Mouse (Mus musculus) T-cell, adult 2 months (primary cell): ENCODE results near the gene Rhebl1.
A peak's percentile ranks its signal among the peaks of the same experiment; 100 is the strongest.

ENCODE experiments used
- DNase-seq: peaks from one replicate; pipeline ENCODE4 v3.0.0; 2022; ENCODE audit warnings: low spot score

Rhebl1 gene

GRCm38 (mm10) chr15:98850668-98851067 is 43.7 kb downstream of the Rhebl1 start:
- DNase-seq = no peak

- no peak for DNase-seq
Measured at GRCm38 (mm10) chr15:98849956-98850600, 44.3 kb downstream of the Rhebl1 start.

GRCm38 (mm10) chr15:98849165-98849564 is 45.2 kb downstream of the Rhebl1 start:
- no peak for DNase-seq

GRCm38 (mm10) chr15:98846140-98846539 is 48.2 kb downstream of the Rhebl1 start:
- DNase-seq = no peak

- no peak for DNase-seq
Measured at GRCm38 (mm10) chr15:98845149-98845548, 49.2 kb downstream of the Rhebl1 start.

- DNase-seq = no peak
Measured at GRCm38 (mm10) chr15:98843595-98844223, 50.6 kb downstream of the Rhebl1 start.

- no peak for DNase-seq
Measured at GRCm38 (mm10) chr15:98839671-98840585, 54.4 kb downstream of the Rhebl1 start.

- DNase-seq = no peak
Measured at GRCm38 (mm10) chr15:98839161-98839560, 55.2 kb downstream of the Rhebl1 start.

GRCm38 (mm10) chr15:98837743-98838103 is 56.6 kb downstream of the Rhebl1 start:
- no peak for DNase-seq

GRCm38 (mm10) chr15:98837006-98837742 is 57.2 kb downstream of the Rhebl1 start:
- DNase-seq = no peak

- DNase-seq = no peak
Measured at GRCm38 (mm10) chr15:98835291-98835690, 59.0 kb downstream of the Rhebl1 start.

GRCm38 (mm10) chr15:98834059-98834458 is 60.3 kb downstream of the Rhebl1 start:
- no peak for DNase-seq

GRCm38 (mm10) chr15:98833281-98833680 is 61.1 kb downstream of the Rhebl1 start:
- DNase-seq = no peak

- peak; percentile 69 for DNase-seq
Measured at GRCm38 (mm10) chr15:98832161-98833058, 61.9 kb downstream of the Rhebl1 start.

GRCm38 (mm10) chr15:98831684-98832035 is 62.7 kb downstream of the Rhebl1 start:
- no peak for DNase-seq

GRCm38 (mm10) chr15:98830736-98831683 is 63.3 kb downstream of the Rhebl1 start, which contains the start of gene Prkag1:
Gene Prkag1, minus strand, starts transcription at chr15:98831521.
- DNase-seq = peak; percentile 99
